Mouse (Mus musculus): ENCODE data around the gene AA986860.

DNA sequence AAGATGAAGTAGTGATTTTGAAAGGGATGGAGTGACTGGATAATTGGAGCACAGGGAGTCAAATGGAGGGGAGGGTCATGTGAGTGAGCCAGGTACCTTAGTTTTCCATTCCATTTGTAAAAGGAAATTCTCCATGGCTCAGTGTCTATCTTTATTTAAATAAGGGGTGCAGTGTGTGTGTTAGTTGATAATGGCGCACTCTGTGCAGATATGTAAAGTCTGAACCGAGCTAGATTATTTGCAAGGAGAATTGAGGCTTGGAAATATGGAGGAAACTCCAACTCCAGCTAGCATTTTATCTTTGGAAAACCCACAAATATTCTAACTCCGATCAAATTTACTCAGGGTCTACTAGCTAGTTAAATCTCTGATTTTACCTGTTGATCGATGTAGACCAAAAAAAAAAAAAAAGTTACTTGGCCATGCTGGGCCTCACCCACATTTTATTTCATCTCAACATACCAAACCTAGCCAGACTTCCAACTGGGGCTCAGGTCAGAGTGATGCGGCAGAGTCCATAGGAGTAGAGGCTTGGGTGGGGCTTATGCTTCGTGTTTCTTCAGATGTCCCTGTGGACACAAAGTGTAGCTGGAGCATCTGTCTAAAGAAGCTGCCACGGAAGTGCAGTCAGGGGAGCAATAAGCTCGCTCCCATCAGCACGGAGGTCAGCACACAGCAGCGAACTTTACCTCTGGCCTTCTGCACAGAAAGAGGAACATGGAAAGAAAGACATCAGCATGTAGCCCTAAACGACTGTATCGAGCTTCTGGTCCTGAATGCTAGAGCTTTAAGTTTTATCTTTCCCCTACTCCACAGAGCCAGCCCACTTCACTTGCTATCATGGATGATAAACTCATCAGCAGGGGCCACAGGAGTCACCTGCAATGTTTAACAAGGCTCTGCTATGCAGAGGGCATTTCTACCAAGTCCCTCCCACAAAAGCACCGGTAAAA is 1.2 kb downstream of the AA986860 start:
- TF ChIP-seq CTCF (IDR thresholded peaks at IDR 0.05; ENCODE audit: low read depth): no peak
- TF ChIP-seq EP300 (optimal IDR thresholded peaks at IDR 0.05): no peak
